Mouse (Mus musculus) frontal cortex, postnatal 36 days (tissue): ENCODE measurements around the gene Ankrd39.
A peak's percentile ranks its signal among the peaks of the same experiment; 100 is the strongest.

Source experiments
- DNase-seq, 2 experiments: peaks; one replicate each; pipeline ENCODE4 v3.0.0; 2022; ENCODE audit warnings: low spot score in 2 of 2

Ankrd39 gene

DNA sequence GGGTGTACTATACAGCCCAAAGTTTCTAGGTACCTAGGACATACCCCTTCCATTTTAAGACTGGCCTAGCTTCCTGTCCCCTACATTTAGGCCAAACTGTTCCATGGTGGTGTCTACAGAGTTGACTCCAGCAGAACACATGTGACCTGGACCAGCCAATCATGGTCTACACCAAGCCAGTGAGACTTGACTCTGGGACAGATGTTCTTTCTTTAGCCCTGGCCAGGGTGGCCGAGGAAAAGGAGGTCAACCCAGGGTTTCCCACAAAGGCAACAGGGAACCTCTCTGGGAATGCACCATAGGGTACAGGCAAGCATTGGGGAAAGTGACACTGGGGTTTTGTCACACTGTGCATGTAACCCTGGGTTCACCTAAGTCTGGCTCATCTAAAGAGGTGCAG, 25.5 kb upstream of the Ankrd39 start:
- DNase-seq, result no peak

DNA sequence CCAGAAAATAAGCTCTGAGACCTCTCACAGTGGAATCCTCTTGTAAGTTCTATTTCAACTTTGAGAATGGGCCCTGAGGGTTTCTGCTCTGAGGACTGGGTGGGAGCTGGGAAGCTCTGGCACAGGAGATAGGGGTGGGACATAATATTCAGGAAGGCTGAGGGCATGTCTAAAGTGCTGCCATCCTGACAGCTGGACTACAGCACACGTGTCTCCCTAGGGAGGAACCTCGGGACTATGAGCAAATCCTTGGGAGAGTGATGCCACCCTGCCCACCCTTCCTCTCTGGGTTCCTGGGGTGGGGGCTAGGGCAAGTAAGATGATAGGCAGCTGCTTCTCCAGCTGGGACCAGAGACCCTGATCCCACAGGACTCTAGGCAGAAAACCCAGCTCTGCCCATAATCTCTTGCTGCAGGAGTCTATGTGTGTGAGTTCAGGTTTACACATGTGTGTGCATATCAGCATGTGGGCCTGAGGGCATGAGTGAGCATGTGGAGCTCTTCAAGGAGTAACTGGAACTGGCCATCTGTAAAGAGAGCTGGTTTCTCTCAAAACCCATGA, 25.0 kb upstream of the Ankrd39 start:
- no peak for DNase-seq

DNA sequence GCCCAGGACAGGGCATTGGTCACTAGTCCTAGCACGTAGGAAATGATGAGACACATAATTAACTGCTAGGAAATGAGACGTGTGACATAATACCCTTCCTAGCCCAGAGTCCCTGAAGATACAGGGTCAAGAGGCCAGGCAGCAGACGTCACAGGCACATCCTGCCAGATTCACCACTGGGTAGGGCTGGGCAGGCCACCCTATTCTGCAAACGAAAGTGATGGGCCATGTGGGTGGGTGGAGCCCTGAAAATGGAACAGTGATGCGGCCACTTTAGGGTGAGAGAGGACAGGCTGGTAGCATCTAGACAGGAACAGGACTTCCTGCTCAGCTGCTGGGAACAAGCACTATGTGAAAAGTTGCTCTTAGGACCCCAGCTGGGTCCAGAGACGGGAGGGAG, 24.4 kb upstream of the Ankrd39 start:
- DNase-seq, result no peak

DNA sequence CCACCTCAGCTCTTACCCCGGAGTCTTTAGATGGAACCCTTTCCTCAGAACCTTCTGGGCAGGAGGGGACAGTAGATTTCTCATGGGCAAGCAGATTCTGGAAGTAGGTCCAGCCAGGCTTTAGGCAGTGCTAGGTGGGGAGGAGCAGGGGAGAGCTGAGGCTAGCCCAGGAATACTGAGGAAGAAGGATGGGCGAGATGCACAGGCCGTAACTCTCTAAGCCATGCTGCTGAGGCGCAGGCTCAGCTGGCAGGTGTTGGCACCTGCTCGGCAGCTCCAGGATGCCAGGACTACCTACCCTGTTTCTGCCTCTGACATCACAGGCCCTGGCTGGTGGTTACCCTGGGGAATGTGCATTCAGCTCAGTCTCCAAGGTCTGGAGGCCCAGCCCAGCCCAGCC, 23.1 kb upstream of the Ankrd39 start:
- DNase-seq, result no peak

DNA sequence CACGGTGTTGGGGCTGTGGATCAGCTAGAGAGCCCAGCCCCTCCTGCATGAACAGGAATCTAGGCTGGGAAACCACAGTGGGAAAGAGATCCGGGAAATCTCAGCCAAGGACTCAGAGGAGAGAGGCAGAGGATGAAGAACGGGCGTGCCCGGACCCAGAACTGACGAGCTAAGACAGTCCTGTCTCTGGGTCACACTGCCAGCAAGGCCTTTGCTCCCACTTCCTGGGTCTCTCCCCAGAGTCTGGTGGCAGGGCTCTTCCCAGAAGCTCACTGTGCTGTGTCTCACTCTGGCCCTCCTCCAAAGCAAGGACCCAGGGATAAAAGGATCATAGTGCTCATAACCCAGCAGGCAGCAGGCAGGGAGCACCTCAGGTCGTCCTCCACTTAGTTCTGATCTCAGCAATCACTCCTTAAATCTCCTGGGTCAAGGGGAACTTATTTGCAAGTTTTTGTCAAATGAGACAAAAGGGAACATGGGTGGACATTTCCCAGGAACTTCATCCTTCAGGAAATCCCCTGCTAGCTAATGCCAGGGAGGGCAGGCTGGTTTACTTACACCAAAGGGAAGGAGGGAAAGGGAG, 22.5 kb upstream of the Ankrd39 start:
- DNase-seq, result no peak

DNA sequence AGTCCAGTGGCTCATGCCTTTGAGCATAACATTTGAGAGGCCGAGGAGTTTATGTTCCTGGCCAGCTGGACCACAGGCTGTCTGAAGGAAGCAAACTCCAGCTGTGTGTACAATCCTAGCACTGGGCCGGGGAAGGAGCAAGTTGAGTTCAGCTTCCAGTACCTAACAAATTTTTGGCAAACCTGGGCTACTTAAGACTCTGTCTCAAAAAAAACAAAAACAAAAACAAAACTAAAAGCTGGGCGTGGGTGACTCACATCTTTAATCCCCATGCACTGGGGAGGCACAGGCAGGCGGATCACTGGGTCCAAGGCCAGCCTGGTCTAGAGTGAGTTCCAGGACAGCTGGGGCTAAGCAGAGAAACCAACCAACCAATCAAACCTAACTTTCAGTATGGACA, 21.5 kb upstream of the Ankrd39 start:
- no peak for DNase-seq

DNA sequence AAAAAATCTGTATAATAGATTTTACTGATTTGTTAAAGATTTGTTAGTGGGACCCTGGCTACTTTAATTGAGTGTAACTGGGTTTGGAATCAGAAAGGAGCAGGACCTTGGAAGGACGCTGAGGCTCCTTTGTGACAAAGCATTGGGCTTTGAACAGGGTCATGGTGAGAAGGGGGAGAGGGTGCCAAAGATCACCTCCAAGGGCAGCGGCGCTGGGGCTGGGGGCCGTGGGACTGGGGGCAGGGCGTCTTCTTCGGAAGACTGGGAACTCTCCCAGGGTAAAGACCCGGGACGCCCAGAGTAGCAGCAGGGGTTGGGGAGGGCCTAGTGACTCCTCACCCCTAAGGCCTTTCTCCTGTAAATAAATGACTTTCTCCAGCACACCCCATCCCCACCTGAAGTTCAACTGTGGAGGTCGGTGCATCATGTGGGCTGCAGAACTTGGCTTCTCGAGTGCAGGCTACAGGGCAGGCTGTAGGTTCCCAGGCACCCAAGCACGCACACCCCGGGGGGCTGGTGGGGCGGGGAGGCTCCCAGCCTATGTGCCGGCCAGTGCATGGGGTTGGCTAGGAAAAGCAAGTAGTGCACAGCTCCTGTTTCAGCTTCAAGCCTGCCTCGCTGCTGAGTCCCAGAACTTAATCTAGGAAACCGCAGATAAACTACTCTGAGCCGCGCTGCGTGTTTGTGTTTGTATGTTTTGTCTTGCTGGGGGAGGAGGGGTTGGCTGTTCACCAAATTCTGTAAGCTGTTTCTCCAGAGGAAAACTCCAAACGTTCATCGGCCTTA, 20.8 kb upstream of the Ankrd39 start:
- DNase-seq, result no peak

DNA sequence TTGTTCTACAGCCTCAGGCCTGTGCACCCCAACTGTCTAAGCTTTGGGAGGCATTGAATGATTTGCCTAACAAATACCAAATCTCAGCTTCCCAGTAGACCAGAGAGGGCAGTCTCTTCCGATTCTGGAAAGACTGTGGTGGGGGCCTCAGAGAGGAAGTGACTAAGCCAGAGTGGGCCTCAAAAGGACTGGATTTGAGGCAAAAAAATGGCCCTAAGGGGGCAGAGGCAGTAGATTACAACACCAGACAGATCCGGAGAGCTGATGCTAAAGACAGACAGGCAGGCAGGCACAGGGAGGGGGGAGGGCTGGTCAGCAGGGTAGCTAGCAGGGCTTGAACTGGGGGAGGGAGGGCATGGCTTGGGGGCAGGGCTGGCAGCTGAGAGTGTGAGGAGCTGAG, 19.2 kb upstream of the Ankrd39 start:
- DNase-seq, result no peak

DNA sequence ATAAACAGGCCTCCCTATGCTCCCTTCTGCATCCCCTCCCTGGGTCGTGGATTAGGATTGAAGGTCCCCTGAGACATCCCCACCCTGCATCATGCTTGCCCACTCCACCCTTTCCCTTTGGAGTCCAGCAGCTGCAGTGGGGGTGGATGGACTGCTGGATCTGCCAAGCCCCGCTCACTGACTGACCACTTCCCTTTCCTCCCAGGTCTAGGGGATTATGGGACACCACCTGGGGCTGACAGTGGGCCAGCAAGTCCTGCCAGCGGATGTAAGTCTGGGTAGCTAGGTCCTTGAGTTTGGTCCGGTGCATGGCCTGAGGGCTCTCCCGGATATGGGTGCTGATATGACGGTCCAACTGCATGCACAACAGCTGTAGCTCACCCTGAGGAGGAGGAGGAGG, 16.9 kb upstream of the Ankrd39 start:
- no peak for DNase-seq

DNA sequence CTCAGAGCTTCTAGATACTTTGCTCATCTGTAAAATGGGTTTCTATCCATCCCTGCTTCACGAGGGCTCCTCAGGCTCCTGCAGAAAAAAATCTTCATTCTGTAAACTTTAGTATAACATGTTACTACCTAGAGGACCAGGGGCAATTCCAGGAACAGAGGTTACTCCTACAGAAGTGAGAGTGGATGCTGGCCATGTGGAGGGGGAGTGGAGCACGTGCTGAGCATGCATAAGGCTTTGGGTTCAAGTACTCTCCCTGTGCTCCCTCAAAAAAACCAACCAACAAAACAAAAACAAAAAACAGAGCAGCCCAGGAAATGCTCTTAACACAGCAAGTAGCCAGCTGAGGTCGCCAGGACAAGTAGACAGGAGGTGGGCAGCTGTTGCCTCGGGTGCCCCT, 16.4 kb upstream of the Ankrd39 start:
- no peak for DNase-seq

DNA sequence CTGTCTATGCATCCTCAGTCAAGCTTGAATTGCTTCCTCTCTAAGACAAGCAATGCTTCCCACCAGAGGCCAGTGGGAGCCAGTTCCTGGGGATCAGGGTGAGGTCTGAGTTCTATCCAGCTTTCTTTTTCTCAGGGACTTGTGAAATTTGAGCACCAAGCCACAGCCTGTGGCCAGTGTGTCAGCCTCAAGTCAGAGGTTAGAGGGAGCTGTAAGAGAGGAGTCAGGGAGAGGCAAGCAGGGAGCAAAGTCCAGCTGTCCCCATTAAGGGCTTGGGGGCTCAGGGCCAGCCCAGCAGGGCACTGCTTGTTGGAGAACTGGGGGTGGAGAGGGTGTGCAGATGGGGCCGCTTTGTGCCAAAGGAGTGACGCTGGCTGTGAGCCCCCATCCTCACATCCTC, 16.0 kb upstream of the Ankrd39 start:
- DNase-seq, result no peak

DNA sequence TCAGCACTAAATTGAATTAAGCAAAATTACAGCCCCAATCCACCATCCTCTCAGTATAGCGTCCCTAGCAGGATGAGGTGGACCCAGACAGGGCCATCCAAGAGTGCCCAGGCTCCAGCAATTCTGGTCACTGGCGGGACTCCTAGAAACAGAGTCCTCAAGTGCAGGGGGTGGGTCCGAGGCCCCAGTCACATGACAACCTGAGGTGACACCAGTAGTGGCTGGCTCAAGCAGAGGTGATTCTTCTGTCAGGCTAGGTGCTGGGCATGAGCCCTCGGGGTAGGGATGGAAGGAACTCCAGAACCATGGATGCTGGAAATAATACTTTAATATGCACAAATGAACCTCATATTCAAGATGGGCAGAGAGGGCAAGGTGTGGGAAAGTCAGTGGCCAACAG, 15.1 kb upstream of the Ankrd39 start:
- DNase-seq, result no peak

DNA sequence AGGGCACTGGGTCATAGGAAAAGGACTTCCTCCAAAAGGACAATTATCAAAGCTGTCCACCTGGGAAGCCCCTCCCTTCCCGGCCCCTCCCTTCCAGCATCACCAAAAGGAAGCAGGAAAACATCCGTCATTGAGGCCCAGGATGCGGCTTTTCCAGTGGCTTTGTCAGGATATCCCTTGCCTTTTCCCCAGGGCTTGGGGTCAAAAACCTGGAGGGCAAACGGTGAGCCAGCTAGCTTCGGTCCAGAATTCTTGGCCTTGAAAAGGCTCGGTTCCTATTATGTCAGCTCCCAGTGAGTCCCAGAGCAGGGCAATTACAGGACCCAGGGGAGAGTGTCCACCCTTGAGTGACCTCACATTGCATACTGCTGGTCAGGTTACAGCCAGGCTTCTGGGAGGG, 13.7 kb upstream of the Ankrd39 start:
- DNase-seq, result no peak

DNA sequence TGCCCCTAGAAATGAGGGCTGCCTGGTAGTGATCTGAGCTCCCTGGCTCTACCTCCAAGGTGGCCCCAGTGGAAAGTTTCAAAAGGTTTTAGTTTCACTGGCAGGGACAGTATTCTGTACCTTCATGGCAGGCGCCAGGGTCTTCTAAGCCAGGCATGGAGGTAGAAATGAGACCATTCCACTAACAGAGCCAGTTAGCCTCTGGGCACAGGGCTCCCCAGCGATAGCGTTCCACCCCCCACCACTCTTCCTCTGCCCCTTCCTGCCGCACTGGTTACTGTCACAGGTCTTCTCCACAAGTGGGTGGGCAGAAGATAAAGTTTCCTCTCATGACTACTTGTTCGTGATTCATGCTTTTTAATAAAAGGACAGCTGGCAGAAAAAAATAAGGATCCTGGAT, 12.6 kb upstream of the Ankrd39 start:
- no peak for DNase-seq

DNA sequence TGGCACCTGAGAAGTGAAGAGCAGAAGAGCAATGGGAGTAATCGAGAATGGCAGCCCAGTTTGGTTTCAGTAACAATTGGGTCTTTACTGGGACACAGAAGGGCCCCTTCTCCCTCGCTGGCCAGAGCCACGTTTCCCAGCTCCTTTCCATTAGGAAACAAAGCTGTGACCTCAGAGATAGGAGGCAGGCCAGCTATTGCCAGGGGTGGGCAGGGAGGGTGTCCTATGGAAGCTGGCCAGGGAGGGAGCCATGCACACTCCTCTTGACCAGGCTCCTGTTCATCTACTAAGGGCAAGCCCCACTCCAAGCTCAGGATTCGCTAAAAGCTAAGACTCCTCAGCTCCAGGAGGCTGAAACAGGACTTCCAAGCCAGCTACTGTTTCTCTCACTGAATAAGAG, 12.0 kb upstream of the Ankrd39 start:
- DNase-seq, result no peak

DNA sequence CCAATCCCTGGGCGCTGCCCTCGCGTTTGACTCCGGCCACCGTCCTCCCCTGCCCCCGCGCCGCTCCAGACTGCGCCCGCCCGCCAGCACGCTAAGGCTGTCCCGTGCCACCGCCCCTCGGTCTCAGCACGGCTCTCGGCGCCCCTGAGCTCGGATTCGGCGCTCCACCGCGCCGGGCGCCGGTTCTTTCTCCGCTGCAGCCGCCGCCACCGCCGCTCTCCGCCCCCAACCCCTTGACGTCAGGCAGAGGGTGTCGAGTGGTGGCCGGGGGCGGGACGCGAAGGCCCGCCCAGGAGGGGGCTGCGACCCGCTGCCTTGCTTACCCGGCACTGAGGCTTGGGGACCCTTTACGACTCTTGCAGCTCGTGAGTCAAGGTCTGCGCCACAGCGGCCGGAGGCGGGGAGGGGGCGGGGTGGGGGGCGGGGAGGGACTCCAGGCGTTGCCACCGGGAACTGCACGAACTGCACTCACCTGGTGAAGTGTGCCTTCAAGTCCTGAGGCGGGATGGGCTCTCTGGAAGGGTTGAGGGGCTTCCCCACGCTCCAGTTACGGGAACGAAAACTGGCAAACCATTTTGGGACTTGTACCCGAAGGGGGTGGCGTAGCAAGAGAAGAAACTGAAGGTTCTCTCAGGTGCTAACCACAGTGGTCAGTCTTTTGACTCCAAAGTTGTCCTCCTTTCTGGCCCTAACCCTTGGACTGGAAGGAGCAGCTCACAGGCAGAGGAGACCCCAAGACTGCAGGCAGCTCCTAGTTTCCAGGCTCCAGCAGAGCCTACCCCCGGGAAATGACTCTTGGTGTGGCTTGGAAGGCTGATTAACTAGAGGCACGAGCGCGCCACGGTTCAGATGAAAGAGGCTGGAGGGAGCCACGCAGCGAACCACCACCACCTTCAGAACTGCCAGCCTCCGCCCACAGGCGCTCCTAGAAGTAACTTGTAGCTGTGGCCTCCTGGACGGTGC, 11.1 kb upstream of the Ankrd39 start, which contains the start of gene Sema4c:
TSS of gene Sema4c (minus strand) at position 319 of the 963 bp plus-strand sequence.
- DNase-seq, result peak; percentile 69 to 70

DNA sequence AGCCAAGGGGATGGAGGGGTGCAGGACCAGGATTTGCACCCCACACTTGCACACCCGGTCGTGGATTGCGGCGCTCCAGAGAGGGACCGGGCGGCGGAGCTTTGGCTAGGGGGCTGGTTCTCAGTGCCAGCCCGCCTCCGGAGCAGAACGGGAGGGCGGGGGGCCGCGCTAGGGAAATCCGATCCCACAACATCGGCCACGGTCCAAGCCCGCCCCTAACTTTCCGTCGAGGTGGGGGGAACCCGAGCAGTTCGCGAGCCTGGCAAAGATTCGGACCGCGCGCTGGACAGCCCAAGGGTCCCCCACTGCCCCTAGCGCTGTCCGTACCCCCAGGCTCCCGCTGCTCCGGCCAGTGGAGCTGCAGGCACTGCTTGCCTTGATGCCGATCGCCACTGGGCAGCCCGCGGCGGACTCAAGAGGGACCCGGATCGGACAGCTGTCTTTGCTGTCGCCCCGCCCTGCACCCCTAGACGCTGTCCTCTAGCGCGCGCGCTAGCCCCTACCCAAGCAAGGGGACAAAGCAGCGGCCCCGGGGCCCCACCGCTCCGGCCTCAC, 10.3 kb upstream of the Ankrd39 start:
- DNase-seq, result peak; percentile 61 to 76

DNA sequence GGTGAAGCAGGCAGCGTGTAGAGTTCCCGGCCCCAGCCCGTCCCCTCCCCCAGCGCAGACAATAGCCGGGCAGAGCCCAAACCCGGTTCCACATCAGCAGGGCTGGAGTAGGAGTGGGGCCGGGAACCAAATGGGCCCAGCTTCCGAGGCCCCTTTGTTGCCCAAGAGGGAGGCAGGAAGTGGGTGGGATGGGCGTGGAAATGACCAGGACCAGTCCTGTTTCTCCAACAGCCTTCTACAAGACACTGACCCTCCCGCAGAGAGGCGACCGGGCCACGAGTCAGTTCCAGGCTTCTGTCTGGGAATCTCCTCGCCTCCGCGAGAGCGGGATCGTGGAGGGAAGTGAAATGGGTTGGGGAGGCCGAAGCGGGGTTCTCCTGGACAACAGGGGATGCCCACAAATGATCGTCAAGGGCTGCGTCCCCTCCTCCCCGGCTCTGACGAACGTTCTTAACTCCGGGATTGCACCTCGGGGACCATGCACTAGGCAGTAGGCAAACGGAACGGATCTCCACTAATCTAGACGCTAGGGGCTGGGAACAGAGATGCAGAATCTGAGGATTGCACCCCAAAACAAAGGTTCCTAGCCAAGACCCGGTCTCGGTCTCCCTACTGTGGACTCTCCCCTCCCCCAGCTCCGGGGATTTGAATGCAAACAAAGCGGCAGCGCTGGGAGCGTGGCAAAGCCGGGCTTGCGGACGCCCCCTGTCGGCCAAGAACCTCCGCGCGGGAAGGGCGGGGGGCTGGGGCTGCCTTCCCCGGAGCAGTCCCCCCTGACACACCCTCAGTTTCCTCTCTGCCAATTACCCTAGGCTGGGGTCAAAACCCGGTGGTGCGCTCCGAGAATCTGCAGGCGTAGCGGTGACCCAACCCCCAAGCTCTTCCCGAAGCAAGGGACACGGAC, 9.6 kb upstream of the Ankrd39 start:
- peak; percentile 92 to 94 for DNase-seq

DNA sequence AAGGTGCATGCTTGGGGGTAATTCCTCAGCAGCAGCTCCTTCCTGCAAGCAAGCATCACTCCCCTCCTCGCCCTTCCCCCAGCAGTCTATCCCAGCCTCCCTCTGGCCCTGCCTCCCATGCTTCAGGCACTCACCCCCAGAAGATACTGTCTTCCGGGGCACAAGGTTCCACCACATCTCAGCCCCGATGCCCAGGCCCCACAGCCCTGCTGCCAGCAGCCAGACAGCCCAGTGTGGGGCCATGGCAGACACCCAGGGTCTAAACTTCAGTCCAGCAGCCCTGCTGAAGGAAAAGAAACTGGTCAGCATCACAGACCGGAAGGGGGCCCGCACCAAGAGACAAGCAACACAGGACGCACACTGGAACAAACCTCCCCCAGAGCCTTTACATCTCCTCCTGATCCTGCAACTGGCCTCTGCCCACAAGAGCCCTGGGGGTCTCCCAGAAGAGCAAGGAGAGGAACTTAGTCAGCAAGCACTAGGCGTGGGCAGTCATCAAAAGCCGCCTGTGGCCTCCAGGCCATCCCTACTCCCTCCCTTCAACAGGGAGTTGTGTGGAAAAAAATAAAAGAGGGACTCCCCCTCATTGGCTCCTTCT, 8.7 kb upstream of the Ankrd39 start:
- DNase-seq, result no peak

DNA sequence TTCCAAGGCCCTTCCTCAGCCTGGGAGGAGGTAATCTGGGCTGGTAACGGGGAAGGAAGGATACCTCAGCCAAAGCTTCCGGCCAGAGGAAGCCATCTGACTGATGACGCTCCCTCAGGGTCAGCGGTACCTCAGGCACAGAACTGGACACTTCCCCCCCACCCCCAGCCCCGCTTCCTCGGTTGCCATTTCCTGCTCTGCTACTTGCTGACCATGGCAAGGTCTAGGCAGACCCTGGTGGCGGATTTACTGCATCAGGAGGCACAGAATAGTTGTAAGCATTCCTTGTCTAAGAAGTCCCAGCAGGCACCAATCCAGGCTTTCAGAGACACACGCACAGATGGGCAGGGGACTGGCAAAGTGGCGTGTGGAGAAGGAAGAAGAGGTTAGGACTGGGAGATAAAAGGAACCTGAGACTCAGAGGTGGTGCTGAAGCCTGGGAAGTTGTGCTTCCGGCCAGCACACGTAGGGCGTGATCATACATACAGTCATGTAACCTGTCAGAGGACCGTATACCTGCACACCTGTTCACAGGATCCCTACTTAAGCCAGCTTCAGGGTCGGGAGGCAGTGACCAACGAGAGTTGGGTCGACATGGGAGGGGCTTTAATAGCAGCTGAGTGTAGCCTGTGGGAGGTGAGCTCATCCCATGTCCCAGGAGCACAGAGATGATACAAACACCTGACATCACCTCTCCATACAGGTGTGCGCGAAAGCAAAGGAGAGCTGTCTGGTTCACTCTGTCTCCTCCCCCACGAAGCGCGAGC, 7.6 kb upstream of the Ankrd39 start:
- no peak for DNase-seq
